Mouse (Mus musculus): Measurements from ENCODE around the gene Tubg2. TPM values are rescaled to one million over a fixed set of nuclear protein-coding genes. Genes with fewer than 3 reads are reported as not detected.
"Not testable (repeated sequence)": the region's sequence is repeated elsewhere in the genome, so short reads cannot be mapped to it uniquely, and the experiment has no call there.

Tubg2 gene
- total RNA-seq, 2 experiments from 2014 or later = 36.7 to 41.0 TPM

DNA sequence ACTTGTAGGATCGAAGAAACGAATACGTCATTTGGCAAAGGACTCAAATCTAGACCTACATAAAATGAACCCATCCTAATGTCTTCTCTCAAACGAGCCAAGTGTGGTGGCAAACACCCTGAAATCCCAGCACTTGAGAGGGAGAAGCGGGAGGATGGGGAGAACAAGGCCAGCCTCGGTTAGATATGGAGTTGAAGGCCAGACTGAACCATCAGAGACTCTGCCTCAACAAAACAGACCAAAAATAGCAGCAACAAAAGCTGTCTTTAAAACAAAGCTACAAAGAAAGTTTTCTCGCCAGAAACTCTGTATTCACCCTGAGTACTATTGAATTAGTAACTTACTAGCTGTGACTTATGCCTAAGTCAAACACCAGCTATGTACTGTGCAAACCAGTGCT is 18.7 kb upstream of the Tubg2 start:
- no peak for DNase-seq (ENCODE audit: low spot score in 2 of 2)

DNA sequence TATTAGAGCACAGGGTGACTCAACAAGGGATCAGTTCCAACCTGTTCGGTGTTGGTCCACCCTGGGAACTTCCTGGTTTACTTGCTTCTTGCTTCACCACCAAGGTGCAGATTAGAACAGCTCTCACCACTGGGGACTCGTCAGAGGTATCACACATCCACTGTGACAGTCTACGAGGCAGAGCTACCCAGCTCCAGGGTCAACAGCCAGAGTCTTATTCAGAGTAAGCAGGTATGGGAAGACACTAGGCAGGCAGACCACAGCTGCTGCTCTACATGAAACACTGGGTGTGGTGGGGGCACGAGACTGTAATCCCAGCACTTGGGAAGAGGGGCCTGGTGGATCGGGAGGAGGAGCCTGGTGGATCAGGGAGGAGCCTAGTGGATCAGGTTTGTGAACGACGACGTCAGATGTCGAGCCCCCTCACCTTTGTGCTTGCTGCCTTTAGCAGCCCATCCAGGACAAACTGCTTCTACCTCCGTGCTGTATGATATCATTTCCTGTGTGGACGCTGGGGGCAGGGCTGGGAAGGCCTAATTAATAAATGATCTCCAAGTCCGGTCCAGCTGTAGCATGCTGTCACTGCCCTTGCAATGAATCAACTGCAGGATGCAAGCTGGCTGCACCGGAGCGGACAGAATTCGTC is 17.0 kb upstream of the Tubg2 start:
- no peak for DNase-seq (ENCODE audit: low spot score in 2 of 2)

DNA sequence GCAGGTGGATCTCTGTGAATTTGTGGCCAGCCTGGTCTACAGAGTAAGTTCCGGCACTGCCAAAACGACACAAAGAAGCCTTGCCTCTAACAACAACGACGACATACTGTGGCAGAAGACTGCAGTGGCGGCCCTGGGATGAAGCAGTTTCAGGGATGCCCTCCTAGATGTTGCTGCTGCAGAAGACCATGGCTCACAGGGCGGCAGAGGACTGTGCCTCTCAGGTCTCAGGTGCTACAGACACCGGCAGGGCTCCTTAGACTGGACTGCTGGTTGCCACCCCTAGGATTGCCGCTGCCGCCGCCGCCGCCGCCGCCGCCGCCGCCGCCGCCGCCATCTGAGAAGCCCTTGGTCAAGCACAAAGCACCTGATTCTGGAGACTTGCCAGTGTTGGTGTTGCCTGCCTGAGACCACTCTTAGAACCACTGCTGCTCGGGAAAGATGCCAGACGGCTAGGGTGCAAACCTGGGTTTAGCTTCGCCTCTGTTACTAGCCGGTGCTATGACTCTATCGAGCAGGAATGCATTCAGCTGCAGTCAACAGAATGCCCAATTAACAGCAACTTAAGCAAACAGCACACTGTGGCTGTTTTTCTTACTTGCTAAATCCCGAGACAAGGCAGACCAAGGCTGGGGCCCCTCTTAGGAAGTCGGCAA is 15.4 kb upstream of the Tubg2 start:
- no peak for DNase-seq (ENCODE audit: low spot score in 2 of 2)

DNA sequence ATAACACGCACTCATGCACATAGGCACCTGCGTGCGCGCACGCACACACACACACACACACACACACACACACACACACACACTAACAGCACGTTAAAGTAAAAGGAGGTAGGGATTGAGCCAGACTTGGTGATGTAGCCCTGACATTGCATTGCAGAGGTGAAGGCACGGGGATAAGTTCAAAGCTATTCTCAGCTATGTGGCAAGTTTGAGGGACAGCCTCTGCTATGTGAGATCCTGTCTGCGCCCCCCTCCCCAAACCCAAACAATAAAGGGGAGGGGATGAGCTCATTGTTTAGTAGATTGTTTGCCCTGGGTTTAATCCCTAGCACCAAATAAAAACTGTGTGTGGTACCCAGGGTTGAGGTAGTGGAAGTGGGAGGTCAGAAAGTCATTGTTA is 14.6 kb upstream of the Tubg2 start:
- DNase-seq (ENCODE audit: low spot score in 2 of 2) = no peak

DNA sequence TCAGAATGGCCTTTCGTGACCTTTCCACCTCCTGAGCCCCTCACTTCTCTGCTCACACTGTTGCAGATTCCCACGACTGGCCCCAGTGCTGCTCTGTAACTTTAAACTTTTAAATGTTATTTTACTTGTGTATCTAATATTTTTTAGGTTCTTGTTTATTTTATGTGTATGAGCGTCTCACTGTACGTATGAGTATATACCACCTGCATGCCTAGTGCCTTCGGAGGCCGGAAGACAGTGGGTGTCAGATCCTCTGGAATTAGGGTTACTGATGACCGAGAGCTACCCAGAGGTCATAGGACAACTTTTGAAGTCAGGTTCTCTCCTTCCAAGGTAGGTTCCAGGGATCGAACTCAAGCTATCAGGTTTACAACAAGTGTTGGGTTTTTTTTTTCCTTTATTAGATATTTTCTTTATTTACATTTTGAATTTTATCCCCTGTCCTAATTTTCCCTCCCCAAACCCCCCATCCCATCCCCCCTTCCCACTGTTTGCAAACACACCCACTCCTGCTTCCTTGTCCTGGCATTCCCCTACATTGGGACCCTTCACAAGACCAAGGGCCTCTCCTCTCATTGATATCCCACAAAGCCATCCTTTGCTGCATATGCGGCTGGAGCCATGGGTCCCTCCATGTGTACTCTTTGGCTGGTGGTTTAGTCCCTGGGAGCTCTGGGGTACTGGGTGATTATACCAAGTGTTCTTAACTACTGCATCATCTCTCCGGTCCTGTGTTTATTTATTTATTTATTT is 13.3 kb upstream of the Tubg2 start:
- DNase-seq (ENCODE audit: low spot score in 2 of 2) = no peak

DNA sequence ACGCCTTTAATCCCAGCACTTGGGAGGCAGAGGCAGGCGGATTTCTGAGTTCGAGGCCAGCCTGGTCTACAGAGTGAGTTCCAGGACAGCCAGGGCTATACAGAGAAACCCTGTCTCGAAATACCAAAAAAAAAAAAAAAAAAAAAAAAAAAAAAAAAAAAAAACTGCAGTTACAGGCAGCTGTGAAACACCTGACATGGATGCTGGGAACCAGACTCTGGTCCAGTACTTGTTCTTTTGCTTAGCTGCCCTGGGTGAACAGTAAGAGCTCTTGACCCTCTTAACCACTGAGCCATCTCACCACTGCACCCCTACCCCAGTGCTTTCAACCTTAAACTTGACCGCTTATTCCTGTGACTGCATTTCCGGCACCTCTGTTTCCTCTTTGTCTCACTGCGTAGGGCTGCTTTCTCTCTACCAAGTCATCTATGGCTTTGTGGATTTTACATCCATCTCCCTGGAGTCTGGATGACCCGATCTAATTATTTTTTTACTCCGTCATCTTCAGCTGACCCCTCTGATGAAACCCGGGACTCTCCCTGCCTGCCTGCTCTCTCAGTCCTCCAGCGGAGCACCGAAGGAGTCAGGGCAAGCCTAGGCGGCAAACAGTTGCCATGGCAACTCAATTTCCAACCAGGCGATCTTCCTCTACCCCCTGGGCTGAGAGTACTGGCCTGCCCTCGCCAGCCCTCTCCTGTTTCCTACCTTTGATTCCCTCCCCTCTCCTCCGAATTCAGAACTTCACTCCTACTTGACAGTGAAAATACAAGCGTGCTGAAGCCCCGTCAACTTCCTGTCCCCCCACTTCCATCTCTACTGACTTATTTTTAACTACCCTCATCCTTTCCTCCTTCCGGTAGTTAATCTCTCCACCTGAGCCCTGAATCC is 12.1 kb upstream of the Tubg2 start:
- peak in 1 of 2 experiments; percentile 43 for DNase-seq (ENCODE audit: low spot score in 2 of 2)

DNA sequence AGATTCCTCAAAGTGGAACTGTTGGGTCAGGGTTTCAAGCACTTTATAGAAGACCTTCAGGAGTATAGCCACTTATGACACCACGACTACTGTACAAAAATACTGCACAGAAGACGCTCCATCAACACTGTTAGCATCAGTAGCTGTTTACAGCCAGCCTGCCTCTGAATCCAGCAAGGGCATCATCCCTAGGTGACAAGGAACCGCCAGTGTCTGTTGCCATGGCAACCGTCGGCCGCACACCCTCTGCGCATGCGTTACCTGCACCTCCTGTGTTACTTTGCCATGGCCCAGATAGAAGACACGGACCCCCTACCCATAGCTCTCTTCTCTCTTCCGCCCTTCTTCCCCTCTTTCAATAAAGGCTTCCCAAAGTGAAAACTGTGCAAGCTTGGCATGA is 9.3 kb upstream of the Tubg2 start:
- DNase-seq (ENCODE audit: low spot score in 2 of 2) = no peak

DNA sequence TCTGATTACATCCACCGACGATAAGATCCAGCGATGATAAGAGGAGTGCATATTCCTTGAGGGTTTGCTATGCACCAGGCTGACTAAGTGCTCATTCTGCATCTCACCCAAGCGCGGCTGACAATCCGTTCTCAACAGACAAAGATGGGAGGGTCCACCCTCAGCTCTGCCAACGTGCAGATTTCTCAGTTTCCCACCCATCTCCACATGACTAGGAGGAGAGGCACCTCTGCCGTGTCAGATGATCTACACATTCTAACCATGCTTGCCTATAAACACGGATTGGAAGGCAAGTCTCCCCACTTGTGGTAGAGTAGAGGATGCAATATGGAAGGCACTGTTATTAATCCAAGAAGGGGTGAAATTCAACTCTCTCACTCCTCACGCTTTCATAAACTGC is 7.0 kb upstream of the Tubg2 start:
- DNase-seq (ENCODE audit: low spot score in 2 of 2) = no peak

DNA sequence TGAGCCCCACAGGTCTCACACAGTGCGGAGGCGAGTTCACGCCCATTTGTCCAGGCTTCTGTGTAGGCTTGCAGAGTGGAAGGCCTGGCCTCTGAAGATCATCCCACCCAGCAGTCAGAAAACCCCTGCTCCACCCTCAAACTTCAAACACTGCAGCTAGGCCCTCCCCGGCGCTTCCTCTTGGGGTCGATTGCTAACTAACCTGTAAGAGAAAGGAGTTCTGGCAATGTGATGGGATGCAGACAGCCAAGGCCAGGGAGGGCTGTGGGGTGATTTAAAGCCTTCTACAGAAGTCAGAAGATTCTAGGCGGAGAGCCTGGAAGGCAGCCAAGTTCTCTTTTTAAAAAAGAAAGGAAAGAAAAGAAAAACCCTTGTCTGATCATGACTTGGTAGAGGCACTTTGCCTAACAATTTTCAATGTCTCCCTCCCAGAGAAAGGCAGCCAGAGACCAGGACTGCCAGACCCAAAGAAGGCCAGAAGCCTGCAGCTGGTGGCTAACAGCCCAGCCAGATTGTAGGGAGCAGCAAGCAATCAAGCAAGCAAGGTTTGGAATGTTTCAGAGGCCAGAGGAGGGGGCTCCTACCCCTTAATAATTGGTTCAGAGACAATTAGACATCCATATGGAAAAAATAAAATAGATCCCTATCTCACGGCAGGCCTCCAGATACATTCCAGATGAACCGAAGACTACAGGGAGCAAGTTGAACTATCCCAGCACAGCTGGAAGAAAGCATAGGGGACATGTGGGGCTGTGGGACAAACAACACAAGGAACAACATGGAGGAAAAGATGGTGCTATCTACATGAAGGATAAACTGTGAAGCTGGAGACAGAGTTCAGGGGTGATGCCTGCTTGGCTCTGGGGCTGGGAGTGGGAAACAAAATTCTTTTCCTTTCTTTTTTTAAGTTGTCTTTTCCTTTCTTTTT is 6.3 kb upstream of the Tubg2 start:
- DNase-seq (ENCODE audit: low spot score in 2 of 2) = no peak

DNA sequence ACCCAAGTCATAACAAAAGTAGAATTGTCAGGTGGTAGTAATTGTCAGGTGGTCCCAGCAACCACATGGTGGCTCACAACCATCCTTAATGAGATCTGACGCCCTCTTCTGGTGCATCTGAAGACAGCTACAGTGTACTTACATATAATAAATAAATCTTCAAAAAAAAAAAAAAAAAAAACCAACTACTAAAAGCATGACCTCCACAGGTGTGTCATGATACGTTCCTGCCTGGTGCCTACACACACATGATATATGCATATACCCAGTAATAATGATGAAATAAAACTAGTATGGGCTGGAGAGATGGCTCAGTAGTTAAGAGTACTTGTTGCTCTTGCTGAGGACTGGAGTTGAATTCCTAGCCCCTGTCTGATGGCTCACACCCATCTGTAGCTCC is 4.6 kb upstream of the Tubg2 start:
- no peak for DNase-seq (ENCODE audit: low spot score in 2 of 2)

DNA sequence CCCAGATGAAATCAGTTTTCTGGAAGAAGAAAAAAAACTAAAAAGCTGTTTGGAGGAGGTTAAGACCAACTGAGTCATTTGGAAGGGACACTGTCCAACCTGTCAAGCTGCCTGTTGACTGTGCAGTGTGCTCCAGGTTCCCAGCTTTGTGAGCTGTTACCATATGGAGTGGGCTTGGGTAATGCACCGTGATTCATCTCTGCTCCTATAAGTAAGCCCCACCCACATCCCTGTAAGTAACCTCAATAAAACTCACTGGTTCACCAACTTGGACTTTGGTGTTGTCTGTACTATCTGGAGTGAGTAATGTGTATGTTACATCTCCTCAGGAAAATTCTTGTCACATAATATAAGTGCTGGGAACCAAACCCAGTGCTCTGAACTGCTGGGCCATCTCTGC is 2.9 kb upstream of the Tubg2 start:
- no peak for DNase-seq (ENCODE audit: low spot score in 2 of 2)

DNA sequence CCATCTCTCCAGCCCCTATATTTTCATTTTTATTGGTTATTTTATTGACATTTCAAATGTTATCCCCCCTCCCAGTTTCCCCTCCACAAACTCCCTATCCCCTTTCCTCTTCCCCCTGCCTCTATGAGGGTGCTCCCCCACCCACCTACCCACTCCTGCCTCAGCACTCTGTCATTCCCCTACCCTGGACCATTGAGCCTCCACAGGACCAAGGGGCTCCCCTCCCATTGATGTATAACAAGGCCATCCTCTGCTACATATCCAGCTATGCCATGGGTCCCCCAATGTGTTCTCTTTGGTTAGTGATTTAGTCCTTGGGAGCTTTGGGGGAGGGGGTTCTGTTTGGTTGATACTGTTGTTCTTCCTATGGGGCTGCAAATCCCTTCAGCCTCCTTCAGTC is 1.1 kb upstream of the Tubg2 start:
- no peak for DNase-seq (ENCODE audit: low spot score in 2 of 2)

DNA sequence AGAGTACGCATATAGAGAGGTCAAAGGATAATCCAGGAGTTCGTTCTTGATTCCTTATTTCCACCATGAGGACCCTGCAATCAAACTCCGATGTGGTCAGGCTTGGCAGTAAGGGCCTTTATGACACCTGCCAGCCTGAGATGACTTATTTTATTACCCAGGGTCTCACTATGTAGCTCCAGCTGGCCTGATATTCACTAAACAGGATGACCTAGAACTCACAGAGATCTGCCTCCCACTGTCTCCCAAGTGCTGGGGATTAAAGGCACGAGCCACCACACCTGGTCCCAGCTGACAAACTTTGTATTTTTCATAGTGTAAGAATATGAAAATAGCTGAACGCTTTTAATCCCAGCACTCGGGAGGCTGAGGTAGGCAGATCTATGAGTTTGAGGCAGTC is 556 bp upstream of the Tubg2 start:
- no peak for DNase-seq (ENCODE audit: low spot score in 2 of 2)

DNA sequence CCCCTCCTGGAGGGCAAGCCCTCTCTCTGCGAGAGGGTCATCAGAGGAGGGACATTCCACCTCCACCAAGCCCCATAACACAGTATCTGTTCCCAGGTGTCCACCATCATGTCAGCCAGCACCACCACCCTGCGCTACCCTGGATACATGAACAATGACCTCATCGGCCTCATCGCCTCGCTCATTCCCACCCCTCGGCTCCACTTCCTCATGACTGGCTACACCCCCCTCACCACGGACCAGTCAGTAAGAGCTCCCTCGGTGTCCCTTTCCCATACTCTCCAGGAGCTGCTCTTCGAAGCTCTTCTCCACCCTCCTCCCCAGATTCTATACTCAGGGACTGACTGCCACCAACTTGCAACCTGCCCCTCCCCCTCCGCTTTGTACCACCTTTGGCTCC is 4.4 kb downstream of the Tubg2 start:
- not testable (repeated sequence) for DNase-seq (ENCODE audit: low spot score in 2 of 2)

DNA sequence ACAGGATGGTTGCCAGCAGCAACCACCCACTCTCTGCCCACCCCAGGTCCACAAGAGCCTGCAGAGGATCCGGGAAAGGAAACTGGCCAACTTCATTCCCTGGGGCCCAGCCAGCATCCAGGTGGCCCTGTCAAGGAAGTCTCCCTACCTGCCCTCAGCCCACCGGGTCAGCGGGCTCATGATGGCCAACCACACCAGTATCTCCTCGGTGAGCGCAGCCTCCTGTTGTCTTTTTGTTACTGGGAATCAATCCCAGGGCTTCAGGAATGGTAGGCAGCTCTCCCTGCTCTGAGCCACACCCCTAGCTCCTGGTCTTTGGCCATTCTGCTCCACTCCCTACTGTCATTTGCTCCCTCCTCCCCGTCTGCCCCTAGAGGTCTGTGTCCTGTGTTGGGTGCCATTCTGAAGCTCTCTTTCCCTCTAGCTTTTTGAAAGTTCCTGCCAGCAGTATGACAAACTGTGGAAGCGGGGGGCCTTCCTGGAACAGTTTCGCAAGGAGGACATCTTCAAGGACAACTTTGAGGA is 5.3 kb downstream of the Tubg2 start:
- not testable (repeated sequence) for DNase-seq (ENCODE audit: low spot score in 2 of 2)

DNA sequence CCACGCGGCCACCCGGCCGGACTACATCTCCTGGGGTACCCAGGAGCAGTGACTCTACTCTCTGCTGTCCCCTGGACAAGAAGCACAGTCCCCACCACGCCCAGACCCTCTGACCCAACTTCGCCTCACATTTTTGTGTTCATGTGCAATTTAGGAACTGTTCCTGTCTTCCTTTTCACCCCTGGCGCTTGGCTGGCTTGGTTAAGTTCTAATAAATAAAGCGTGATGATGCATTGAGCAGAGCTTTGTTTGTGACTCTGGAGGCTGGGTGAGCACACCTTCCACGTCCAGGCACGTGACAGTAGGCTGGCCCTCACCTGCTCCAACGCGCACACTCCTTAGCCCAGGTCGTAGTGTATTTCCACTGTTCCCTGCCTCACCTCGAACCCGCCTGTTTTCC is 5.8 kb downstream of the Tubg2 start:
- DNase-seq (ENCODE audit: low spot score in 2 of 2) = no peak

DNA sequence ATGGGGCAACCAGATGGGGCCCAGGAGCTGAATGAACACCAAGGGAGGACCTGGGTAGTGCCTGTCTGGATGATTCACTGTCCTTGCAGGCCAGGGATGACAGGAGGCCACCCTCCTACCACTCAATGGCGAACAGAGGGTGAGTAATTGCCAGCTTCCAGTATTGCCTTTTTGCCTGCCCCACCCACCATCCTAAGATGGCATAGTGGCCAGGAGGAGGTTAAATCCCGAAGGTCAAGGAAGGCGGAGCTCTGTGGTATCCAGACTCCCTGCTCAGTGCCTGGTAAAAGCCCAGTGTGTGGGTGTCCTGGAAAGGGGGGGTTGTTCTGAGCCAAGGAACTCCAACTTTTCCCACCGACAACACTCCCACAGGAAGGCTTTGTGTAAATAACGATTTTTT is 6.6 kb downstream of the Tubg2 start:
- no peak for DNase-seq (ENCODE audit: low spot score in 2 of 2)

DNA sequence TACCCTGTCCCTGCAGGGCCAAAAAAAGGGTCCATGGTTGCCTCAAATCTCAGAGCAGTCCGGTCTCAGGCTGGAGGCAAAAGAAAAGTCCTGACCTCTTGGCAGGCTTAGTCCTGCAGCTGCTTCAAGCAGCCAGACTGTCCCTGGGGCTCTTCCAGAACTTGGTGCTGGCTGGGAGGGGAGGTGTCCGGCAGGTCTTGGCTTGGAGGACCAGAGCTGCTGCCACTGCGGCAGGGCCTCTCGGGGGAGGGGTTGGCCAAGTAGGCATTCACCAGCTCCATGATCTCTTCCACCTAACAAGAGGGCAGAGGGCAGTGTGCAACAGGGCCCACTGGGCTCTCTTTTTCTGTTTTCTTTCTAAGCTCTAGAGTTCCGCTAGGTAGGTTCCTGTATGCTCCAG is 7.1 kb downstream of the Tubg2 start:
- DNase-seq (ENCODE audit: low spot score in 2 of 2) = no peak

DNA sequence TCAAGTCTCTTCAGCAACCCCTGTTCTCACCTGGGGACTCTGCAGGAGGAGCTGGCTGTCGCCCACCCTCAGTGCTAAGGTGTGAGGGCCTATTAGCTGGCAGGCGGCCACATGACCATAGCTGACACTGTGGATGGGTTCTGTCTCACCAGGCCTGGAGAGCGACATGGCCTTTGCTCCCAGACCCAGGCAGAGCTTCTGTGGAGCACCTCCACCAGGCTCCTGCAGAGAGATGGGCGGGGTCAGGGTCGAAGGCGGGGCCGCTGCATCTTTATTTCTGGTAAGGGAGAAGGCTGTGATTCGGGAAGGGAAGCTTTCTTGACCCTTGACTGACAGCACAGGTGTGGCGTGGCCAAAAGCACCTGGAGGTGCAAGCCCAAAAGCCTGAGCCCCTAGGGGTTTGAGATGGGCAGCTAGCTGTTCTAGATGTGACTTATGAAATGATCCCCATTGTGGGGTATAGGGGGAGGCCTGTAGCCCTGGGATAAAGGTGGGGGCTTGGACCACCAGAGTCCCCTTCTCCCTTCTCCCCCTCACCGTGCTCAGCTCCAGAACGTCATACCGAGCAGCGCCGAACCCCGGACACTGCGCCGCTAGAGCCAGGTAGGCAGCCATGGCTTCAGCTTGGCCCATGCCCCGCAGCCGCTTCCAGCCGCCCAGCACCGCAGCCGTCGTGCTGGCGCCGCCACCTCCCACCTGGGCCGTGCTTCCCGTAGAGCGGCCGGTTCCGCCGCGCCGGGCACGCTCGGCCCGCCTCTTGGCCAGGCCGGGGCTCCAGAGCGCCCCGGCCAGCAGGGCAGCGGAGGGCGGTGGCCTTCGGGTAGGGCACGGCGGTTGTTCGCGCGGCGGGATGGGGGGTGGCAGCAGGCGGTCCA is 8.0 kb downstream of the Tubg2 start:
- DNase-seq (ENCODE audit: low spot score in 2 of 2) = no peak

Data from layer of hippocampus, postnatal 14 days (tissue).